In genomic region chr12:81219339-81219738, GRCm38 (mm10) we compare ENCODE assay signal across 11 mouse cellular contexts.
"Had no signal": no experiment of that assay in that cellular context is flagged by ENCODE, and none has a peak within 500 bp of the region (broad histone marks: within the 10 kb centered on the region; RNA-seq: fewer than 3 reads in every experiment).

No protein-coding gene starts in this region.

- DNase-seq: gastrocnemius, postnatal 14 days; gastrocnemius, postnatal 36 days; heart, adult 18-20 months; heart, postnatal 10 days; kidney, adult 11 months; kidney, adult 2 months; kidney, adult 9 months; kidney, postnatal 14 days; kidney, postnatal 36 days; liver; liver, embryonic 13.5 days had no signal
